Mouse (Mus musculus) MEL (cell line): ENCODE results near the gene Adam11. TPM values are rescaled to one million over a fixed set of nuclear protein-coding genes. Genes with fewer than 3 reads are reported as not detected.

Experiments used
- DNase-seq: peaks from one replicate; pipeline ENCODE4 v3.0.0; 2011; ENCODE audit warnings: low read depth, low spot score
- H3K27ac ChIP-seq: 2 replicates; pipeline ENCODE4 v1.5.1; 2012; ENCODE audit warnings: low read depth, mild to moderate bottlenecking, control low read depth, low read length, moderate library complexity; ENCODE audit not compliant: control insufficient read depth
- H3K27me3 ChIP-seq, 2 experiments: fragments of 150-350 bp in 1 of 2; sonication (generic) in 1 of 2; 2 replicates each; pipeline ENCODE4 v1.6.1; 2012; ENCODE audit warnings: low read length in 2 of 2, mild to moderate bottlenecking in 2 of 2, improper control_type of control experiment in 1 of 2, moderate library complexity in 1 of 2; ENCODE audit not compliant: insufficient read depth in 2 of 2, control insufficient read depth in 1 of 2
- H3K36me3 ChIP-seq, 2 experiments: 2 replicates each; pipeline ENCODE4 v1.6.1; 2012 to 2014; ENCODE audit warnings: low read length in 2 of 2, improper control_type of control experiment in 1 of 2, inconsistent platforms in 1 of 2, mild to moderate bottlenecking in 1 of 2; ENCODE audit not compliant: insufficient read depth in 2 of 2, control insufficient read depth in 1 of 2
- H3K4me1 ChIP-seq, 2 experiments: fragments of 150-350 bp in 1 of 2; sonication (generic) in 1 of 2; 2 replicates each; pipeline ENCODE4 v1.6.1; 2012; ENCODE audit warnings: low read length in 2 of 2, improper control_type of control experiment in 1 of 2, mild to moderate bottlenecking in 1 of 2; ENCODE audit not compliant: insufficient read depth in 2 of 2, control insufficient read depth in 1 of 2
- H3K4me3 ChIP-seq, 2 experiments: fragments of 150-350 bp in 1 of 2; sonication (generic) in 1 of 2; 2 replicates each; pipeline ENCODE4 v1.5.1; 2012; ENCODE audit warnings: low read depth in 2 of 2, low read length in 2 of 2, mild to moderate bottlenecking in 2 of 2, moderate library complexity in 2 of 2, control low read depth in 1 of 2, improper control_type of control experiment in 1 of 2; ENCODE audit not compliant: control insufficient read depth in 1 of 2, insufficient read depth in 1 of 2
- H3K79me2 ChIP-seq: 2 replicates; pipeline ENCODE4 v1.6.1; 2012; ENCODE audit warnings: mild to moderate bottlenecking, low read length, moderate library complexity; ENCODE audit not compliant: control insufficient read depth, poor library complexity, insufficient read depth
- H3K9ac ChIP-seq: 2 replicates; pipeline ENCODE4 v1.6.1; 2012; ENCODE audit warnings: low read depth, mild to moderate bottlenecking, control low read depth, low read length, moderate library complexity; ENCODE audit not compliant: control insufficient read depth, poor library complexity, severe bottlenecking
- H3K9me3 ChIP-seq: fragments of 150-350 bp; sonication (generic); replicated peaks from 2 replicates; pipeline ENCODE4 v1.6.1; 2012; ENCODE audit warnings: mild to moderate bottlenecking, low read length, improper control_type of control experiment, moderate library complexity; ENCODE audit not compliant: insufficient read depth
- CTCF ChIP-seq, 3 experiments: IDR thresholded peaks in 2 of 3; conservative IDR thresholded peaks in 1 of 3; 2 replicates each; pipeline ENCODE4 v1.5.1; 2011 to 2012; ENCODE audit warnings: low read length in 3 of 3, low read depth in 2 of 3, mild to moderate bottlenecking in 2 of 3, improper control_type of control experiment in 1 of 3, inconsistent platforms in 1 of 3, mixed read lengths in 1 of 3, moderate library complexity in 1 of 3; ENCODE audit not compliant: control insufficient read depth in 1 of 3, insufficient read depth in 1 of 3, poor library complexity in 1 of 3, severe bottlenecking in 1 of 3
- ETS1 ChIP-seq: IDR thresholded peaks from 2 replicates; pipeline ENCODE4 v1.6.1; 2012; ENCODE audit warnings: low read depth, mild to moderate bottlenecking, inconsistent platforms, low read length, improper control_type of control experiment, moderate library complexity
- HCFC1 ChIP-seq: IDR thresholded peaks from 2 replicates; pipeline ENCODE4 v1.6.1; 2012; ENCODE audit warnings: low read depth, mild to moderate bottlenecking, inconsistent platforms, low read length, improper control_type of control experiment, moderate library complexity
- JUND ChIP-seq: IDR thresholded peaks from 2 replicates; pipeline ENCODE4 v1.6.1; 2011; ENCODE audit warnings: low read depth, mild to moderate bottlenecking, improper control_type of control experiment, low read length
- MYB ChIP-seq: IDR thresholded peaks from 2 replicates; pipeline ENCODE4 v1.6.1; 2011; ENCODE audit warnings: mild to moderate bottlenecking, low read depth, low read length, improper control_type of control experiment
- NRF1 ChIP-seq: IDR thresholded peaks from 2 replicates; pipeline ENCODE4 v1.6.1; 2014; ENCODE audit warnings: low read depth, mild to moderate bottlenecking, inconsistent platforms, low read length, improper control_type of control experiment, moderate library complexity; ENCODE audit not compliant: poor library complexity, insufficient read depth, severe bottlenecking
- POLR2AphosphoS5 ChIP-seq: IDR thresholded peaks from 2 replicates; pipeline ENCODE4 v1.6.1; 2012; ENCODE audit warnings: low read depth, borderline replicate concordance, mild to moderate bottlenecking, inconsistent platforms, low read length, moderate library complexity, mixed read lengths
- SIN3A ChIP-seq: IDR thresholded peaks from 2 replicates; pipeline ENCODE4 v1.6.1; 2012; ENCODE audit warnings: low read length, improper control_type of control experiment, inconsistent platforms
- SMC3 ChIP-seq: IDR thresholded peaks from 2 replicates; pipeline ENCODE4 v1.6.1; 2011; ENCODE audit warnings: low read depth, low read length, improper control_type of control experiment
- TAL1 ChIP-seq: IDR thresholded peaks from 2 replicates; pipeline ENCODE4 v1.6.1; 2012; ENCODE audit warnings: mild to moderate bottlenecking, inconsistent platforms, low read length, moderate library complexity, mixed read lengths
- USF1 ChIP-seq: IDR thresholded peaks from 2 replicates; pipeline ENCODE4 v1.6.1; 2014; ENCODE audit warnings: low read depth, mild to moderate bottlenecking, inconsistent platforms, low read length, improper control_type of control experiment, moderate library complexity
- ZC3H11A ChIP-seq: IDR thresholded peaks from 2 replicates; pipeline ENCODE4 v1.6.1; 2012; ENCODE audit warnings: low read depth, mild to moderate bottlenecking, inconsistent platforms, low read length, improper control_type of control experiment
- ZKSCAN1 ChIP-seq: IDR thresholded peaks from 2 replicates; pipeline ENCODE4 v1.6.1; 2012; ENCODE audit warnings: low read depth, mild to moderate bottlenecking, inconsistent platforms, low read length, improper control_type of control experiment, moderate library complexity
- polyA plus RNA-seq, 2 experiments: library from polyadenylated mRNA; stranded (reverse) in 1 of 2; unstranded in 1 of 2; fragments of >175 nt in 1 of 2; fragments of >200 nt in 1 of 2; gene quantifications; 2 replicates each; pipeline versions ENCODE4 v1.2.1 to v1.2.4; 2012; ENCODE audit warnings: low replicate concordance in 2 of 2, low read depth in 1 of 2; ENCODE audit not compliant: insufficient read length in 2 of 2, insufficient read depth in 1 of 2, missing spikeins in 1 of 2
- total RNA-seq: library from RNA; depleted of rRNA; stranded (reverse); fragments of 300-350 nt; gene quantifications from 2 replicates; pipeline ENCODE4 v1.2.3, GENCODE M21; 2012

Adam11 gene
- total and polyA plus RNA-seq, 3 experiments = 0.08 to 0.36 TPM; not detected in 1

GRCm38 (mm10) chr11:102731366-102731765, 29.9 kb upstream of the Adam11 start:
- Histone ChIP-seq H3K4me3 (no peak overlapping the region), H3K9ac (no peak overlapping the region), H3K36me3 (no peaks in the 10 kb centered on the region), H3K27me3 (peaks cover 3 to 4% of the 10 kb centered on the region in 2 experiments), H3K27ac (no peak overlapping the region), H3K9me3 (no peaks in the 10 kb centered on the region), H3K4me1 (no peaks in the 10 kb centered on the region), H3K79me2 (no peaks in the 10 kb centered on the region)
- DNase-seq = no peak
- TF ChIP-seq HCFC1 (no peak), POLR2AphosphoS5 (no peak), ETS1 (no peak), USF1 (no peak), ZC3H11A (no peak), MYB (no peak)

GRCm38 (mm10) chr11:102733146-102733545, 28.1 kb upstream of the Adam11 start:
- Histone ChIP-seq H3K9me3 (no peaks in the 10 kb centered on the region), H3K36me3 (no peaks in the 10 kb centered on the region), H3K9ac (no peak overlapping the region), H3K79me2 (no peaks in the 10 kb centered on the region), H3K27me3 (peaks cover 11 to 12% of the 10 kb centered on the region in 2 experiments), H3K27ac (no peak overlapping the region), H3K4me3 (no peak overlapping the region), H3K4me1 (no peaks in the 10 kb centered on the region)
- no peak for TF ChIP-seq NRF1
- TF ChIP-seq ZKSCAN1 = no peak
- no peak for TF ChIP-seq SMC3
- TF ChIP-seq JUND = no peak
- TF ChIP-seq TAL1 = no peak
- DNase-seq = no peak

- Histone ChIP-seq H3K9ac (no peak overlapping the region), H3K9me3 (no peaks in the 10 kb centered on the region), H3K27ac (no peak overlapping the region), H3K79me2 (no peaks in the 10 kb centered on the region), H3K4me3 (no peak overlapping the region), H3K36me3 (no peaks in the 10 kb centered on the region), H3K4me1 (no peaks in the 10 kb centered on the region), H3K27me3 (peaks cover 11 to 12% of the 10 kb centered on the region in 2 experiments)
- TF ChIP-seq ZKSCAN1 (no peak), CTCF (IDR thresholded peaks at IDR 0.05 in 2 of 3, conservative IDR thresholded peaks at IDR 0.05 in 1 of 3; ENCODE audit: control insufficient read depth in 1 of 3, insufficient read depth in 1 of 3, low read depth in 2 of 3, low read length in 3 of 3, poor library complexity in 1 of 3, severe bottlenecking in 1 of 3) (peak in 2 of 3 experiments; percentile 14 to 30; a peak in 3 of 6 replicates), SIN3A (no peak)
- no peak for DNase-seq
Observed at GRCm38 (mm10) chr11:102734961-102735360, 26.3 kb upstream of the Adam11 start.
